Mouse (Mus musculus) liver, adult 2 months (tissue): ENCODE measurements around the gene Baiap2l2. TPM values are rescaled to one million over a fixed set of nuclear protein-coding genes. Genes with fewer than 3 reads are reported as not detected.
A peak's percentile ranks its signal among the peaks of the same experiment; 100 is the strongest.

Experiments used
- DNase-seq: peaks from one replicate; pipeline ENCODE4 v3.0.0-alpha.2; 2011; ENCODE audit warnings: low read depth, low spot score; ENCODE audit errors: extremely low read depth
- H3K27ac ChIP-seq: fragments of 200-500 bp; replicated peaks from 2 replicates; pipeline ENCODE4 v1.5.1; 2012; ENCODE audit warnings: low read depth, mild to moderate bottlenecking, control low read depth, inconsistent platforms, low read length; ENCODE audit not compliant: insufficient read depth
- H3K27me3 ChIP-seq: fragments of 200-500 bp; 2 replicates; pipeline ENCODE4 v1.6.1; 2012; ENCODE audit warnings: mild to moderate bottlenecking, moderate library complexity, low read length, inconsistent platforms; ENCODE audit not compliant: control insufficient read depth, insufficient read depth
- H3K36me3 ChIP-seq: fragments of 200-500 bp; 2 replicates; pipeline ENCODE4 v1.6.1; 2012; ENCODE audit warnings: low read length, inconsistent platforms; ENCODE audit not compliant: control insufficient read depth, insufficient read depth
- H3K4me1 ChIP-seq: fragments of 200-500 bp; 2 replicates; pipeline ENCODE4 v1.6.1; 2011; ENCODE audit warnings: low read length; ENCODE audit not compliant: control insufficient read depth, insufficient read depth
- H3K4me3 ChIP-seq: fragments of 200-500 bp; 2 replicates; pipeline ENCODE4 v1.5.1; 2011; ENCODE audit warnings: low read depth, mild to moderate bottlenecking, control low read depth, low read length, moderate library complexity; ENCODE audit not compliant: insufficient read depth
- H3K79me2 ChIP-seq: fragments of 200-500 bp; 2 replicates; pipeline ENCODE4 v1.6.1; 2012; ENCODE audit warnings: inconsistent platforms, mild to moderate bottlenecking, low read length, moderate library complexity; ENCODE audit not compliant: control insufficient read depth, insufficient read depth
- H3K9ac ChIP-seq: fragments of 200-500 bp; 2 replicates; pipeline ENCODE4 v1.6.1; 2012; ENCODE audit warnings: low read depth, mild to moderate bottlenecking, control low read depth, inconsistent platforms, low read length
- CTCF ChIP-seq: fragments of 200-500 bp; IDR thresholded peaks from 2 replicates; pipeline ENCODE4 v1.5.1; 2011; ENCODE audit warnings: low read depth, low read length, control low read depth
- POLR2A ChIP-seq: fragments of 200-500 bp; IDR thresholded peaks from 2 replicates; pipeline ENCODE4 v1.6.1; 2011; ENCODE audit warnings: low read length, control low read depth; ENCODE audit not compliant: insufficient read depth; ENCODE audit errors: extremely low read depth
- WGBS: fragments of 180-500 bp; shearing (Covaris S2); methylation state at CpG from one replicate; pipeline ENCODE4 v1.1.7; 2018; 5-methylcytosine and 5-hydroxymethylcytosine counted together
- polyA plus RNA-seq: library from polyadenylated mRNA; depleted of rRNA; stranded (reverse); fragments of >200 nt; gene quantifications from 2 replicates; pipeline ENCODE4 v1.2.3, GENCODE M21; 2012; rRNA removed
- total RNA-seq: library from RNA; depleted of rRNA; stranded (reverse); fragments of >200 nt; gene quantifications from 2 replicates; pipeline ENCODE4 v1.2.3, GENCODE M21; 2014; rRNA removed

Gene Baiap2l2
- total RNA-seq (0.20 TPM in 1 of 2 replicates, not detected in the other), polyA plus RNA-seq (0.31 and 0.51 TPM in 2 replicates)

GRCm38 (mm10) chr15:79285399-79285798 is at the start of gene Baiap2l2:
Gene Baiap2l2 (minus strand): TSS chr15:79285537.
- H3K79me2 ChIP-seq, result no peaks in the 10 kb centered on the region
- no peaks in the 10 kb centered on the region; the same call in 1 of the 2 replicates for H3K36me3 ChIP-seq
- H3K27me3 ChIP-seq, result no peaks in the 10 kb centered on the region
- no peak within 1 kb of the TSS for H3K9ac ChIP-seq
- no peak for TF ChIP-seq CTCF
- no peak for TF ChIP-seq POLR2A
- no peak within 1 kb of the TSS for H3K27ac ChIP-seq
- no peaks in the 10 kb centered on the region for H3K4me1 ChIP-seq
- WGBS, result 54% methylated on average over 10 of the region's 10 CpGs
- peak; percentile 8 for DNase-seq
- H3K4me3 ChIP-seq, result no peak within 1 kb of the TSS

GRCm38 (mm10) chr15:79333409-79333808 is 48.1 kb upstream of the Baiap2l2 start:
- Histone ChIP-seq H3K27ac (peak overlapping the region; percentile 84), H3K36me3 (no peaks in the 10 kb centered on the region), H3K27me3 (no peaks in the 10 kb centered on the region), H3K79me2 (no peaks in the 10 kb centered on the region), H3K4me3 (no peak overlapping the region), H3K4me1 (peaks cover 11% of the 10 kb centered on the region), H3K9ac (no peak overlapping the region)
- peak; percentile 95 for DNase-seq
- TF ChIP-seq CTCF (no peak), POLR2A (no peak)
- WGBS, result 4% methylated on average over 4 of the region's 4 CpGs

GRCm38 (mm10) chr15:79330521-79330920 is 45.2 kb upstream of the Baiap2l2 start:
- peaks cover 23% of the 10 kb centered on the region for H3K4me1 ChIP-seq
- 90% methylated on average over 4 of the region's 4 CpGs for WGBS

GRCm38 (mm10) chr15:79329979-79330363 is 44.6 kb upstream of the Baiap2l2 start:
- Histone ChIP-seq H3K9ac (no peak overlapping the region), H3K4me3 (no peak overlapping the region), H3K36me3 (no peaks in the 10 kb centered on the region), H3K27me3 (no peaks in the 10 kb centered on the region), H3K4me1 (peaks cover 26% of the 10 kb centered on the region), H3K79me2 (0 out of 2 replicates have a peak, but pooled peaks cover 6% of the 10 kb centered on the region), H3K27ac (no peak overlapping the region)
- TF ChIP-seq POLR2A, result no peak
- no peak for TF ChIP-seq CTCF
- 94% methylated on average over 6 of the region's 6 CpGs for WGBS
- no peak for DNase-seq

More at GRCm38 (mm10) chr15:79330521-79330920, 45.2 kb upstream of the Baiap2l2 start:
- Histone ChIP-seq H3K27me3 (no peaks in the 10 kb centered on the region), H3K36me3 (no peaks in the 10 kb centered on the region), H3K9ac (no peak overlapping the region), H3K79me2 (0 out of 2 replicates have a peak, but pooled peaks cover 4% of the 10 kb centered on the region), H3K4me3 (no peak overlapping the region), H3K27ac (no peak overlapping the region)
- no peak for TF ChIP-seq POLR2A
- no peak for TF ChIP-seq CTCF
- no peak for DNase-seq

GRCm38 (mm10) chr15:79329346-79329978 is 44.1 kb upstream of the Baiap2l2 start:
- Histone ChIP-seq H3K4me1 (peaks cover 30% of the 10 kb centered on the region), H3K4me3 (no peak overlapping the region), H3K27ac (no peak overlapping the region), H3K79me2 (0 out of 2 replicates have a peak, but pooled peaks cover 6% of the 10 kb centered on the region), H3K9ac (no peak overlapping the region), H3K27me3 (no peaks in the 10 kb centered on the region), H3K36me3 (no peaks in the 10 kb centered on the region)
- 93% methylated on average over 6 of the region's 6 CpGs for WGBS
- TF ChIP-seq CTCF (no peak), POLR2A (no peak)
- no peak for DNase-seq

- no peak for DNase-seq
- H3K79me2 ChIP-seq, result 0 out of 2 replicates have a peak, but pooled peaks cover 6% of the 10 kb centered on the region
- 66% methylated on average over 4 of the region's 4 CpGs for WGBS
- peaks cover 30% of the 10 kb centered on the region for H3K4me1 ChIP-seq
- peak overlapping the region; percentile 62 for H3K27ac ChIP-seq
- H3K4me3 ChIP-seq, result no peak overlapping the region
- H3K9ac ChIP-seq, result no peak overlapping the region
- no peaks in the 10 kb centered on the region for H3K27me3 ChIP-seq
- H3K36me3 ChIP-seq, result no peaks in the 10 kb centered on the region
- TF ChIP-seq CTCF (no peak), POLR2A (no peak)
Measured at GRCm38 (mm10) chr15:79328939-79329275, 43.6 kb upstream of the Baiap2l2 start.
